Mouse (Mus musculus) ES-E14 (cell line): ENCODE data around the gene Flrt2.

Experiments
- CHD2 ChIP-seq: IDR thresholded peaks from 2 replicates; pipeline ENCODE4 v1.6.1; 2014; ENCODE audit warnings: mild to moderate bottlenecking, low read depth, low read length, inconsistent platforms
- HCFC1 ChIP-seq: IDR thresholded peaks from 2 replicates; pipeline ENCODE4 v1.6.1; 2012; ENCODE audit warnings: low read length, inconsistent platforms, borderline replicate concordance; ENCODE audit not compliant: insufficient read depth
- MAFK ChIP-seq: IDR thresholded peaks from 2 replicates; pipeline ENCODE4 v1.6.1; 2014; ENCODE audit warnings: mild to moderate bottlenecking, low read depth, low read length, inconsistent platforms; ENCODE audit not compliant: insufficient read depth
- ZC3H11A ChIP-seq: IDR thresholded peaks from 2 replicates; pipeline ENCODE4 v1.6.1; 2012; ENCODE audit warnings: low read depth, mild to moderate bottlenecking, inconsistent platforms, low read length, borderline replicate concordance
- ZNF384 ChIP-seq: IDR thresholded peaks from 2 replicates; pipeline ENCODE4 v1.6.1; 2012; ENCODE audit warnings: low read depth, low read length, inconsistent platforms

GRCm38 (mm10) chr12:95700746-95701145, 8.7 kb downstream of the Flrt2 start:
- TF ChIP-seq HCFC1 (no peak), ZNF384 (no peak), CHD2 (no peak), ZC3H11A (no peak), MAFK (no peak)
